Mouse (Mus musculus) C2C12 (cell line): ENCODE results near the gene Pced1b.

Source experiments
- CTCF ChIP-seq: IDR thresholded peaks from one replicate; pipeline ENCODE4 v1.5.1; 2011; ENCODE audit not compliant: control insufficient read depth, insufficient read depth, insufficient read length
- MYOG ChIP-seq: IDR thresholded peaks from one replicate; pipeline ENCODE4 v1.6.1; 2011; ENCODE audit not compliant: control insufficient read depth, insufficient read length; ENCODE audit errors: extremely low read depth

DNA sequence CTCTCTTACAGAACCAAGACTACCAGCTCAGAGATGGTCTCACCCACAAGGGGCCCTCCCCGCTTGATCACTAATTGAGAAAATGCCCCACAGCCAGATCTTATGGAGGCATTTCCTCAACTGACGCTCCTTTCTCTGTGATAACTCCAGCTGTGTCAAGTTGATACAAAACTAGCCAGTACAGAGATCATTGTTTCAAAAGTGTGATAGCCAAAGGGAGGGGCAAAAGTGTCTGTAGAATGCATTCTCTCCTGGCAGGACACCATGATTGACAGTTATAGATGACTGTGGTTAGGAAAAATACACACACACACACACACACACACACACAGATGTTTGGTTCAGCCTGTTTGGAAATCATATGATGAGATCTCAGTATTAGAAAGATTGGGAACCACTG is 150.9 kb downstream of the Pced1b start:
- TF ChIP-seq CTCF (no peak), MYOG (no peak)
